Mouse (Mus musculus): ENCODE results near the gene Srd5a3. TPM values are rescaled to one million over a fixed set of nuclear protein-coding genes. Genes with fewer than 3 reads are reported as not detected.

Srd5a3 gene
- polyA plus RNA-seq, 1 experiment from 2014 or later = 19.8 TPM

DNA sequence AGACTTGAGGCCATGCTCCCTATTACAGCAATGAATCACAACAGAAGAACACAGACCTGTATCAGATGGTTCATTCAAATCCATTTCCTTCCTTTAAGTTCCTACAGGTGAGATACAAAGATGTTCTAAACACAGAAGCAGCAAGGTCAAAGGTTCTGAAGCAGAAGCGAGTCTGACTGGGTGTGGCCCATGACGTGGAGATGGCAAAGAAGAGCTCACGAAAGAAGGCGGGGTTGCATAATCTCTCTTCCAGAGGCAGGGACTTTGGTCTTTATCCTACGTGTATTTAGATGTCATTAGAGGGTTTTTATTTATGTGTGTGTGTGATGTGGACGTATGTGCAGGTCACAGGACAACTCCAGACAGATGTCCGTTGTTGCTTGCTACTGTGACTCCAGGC, 37.6 kb downstream of the Srd5a3 start:
- ATAC-seq (ENCODE audit: insufficient read depth, low FRiP score, low TSS enrichment) (no peak), DNase-seq (ENCODE audit: low spot score) (no peak)
- no peaks in the 10 kb centered on the region for H3K9me3 ChIP-seq (ENCODE audit: control insufficient read depth, low read length)
- H3K9ac ChIP-seq (ENCODE audit: low read length) = no peak overlapping the region
- no peak overlapping the region for H3K4me3 ChIP-seq (ENCODE audit: low read depth, low read length)
- H3K4me2 ChIP-seq (ENCODE audit: low read depth) = no peak overlapping the region
- H3K4me1 ChIP-seq (ENCODE audit: control insufficient read depth, insufficient read depth, low read length) = no peaks in the 10 kb centered on the region
- WGBS = 79% methylated on average over 7 of the region's 7 CpGs
- no peak overlapping the region for H3K27ac ChIP-seq (ENCODE audit: low read depth, low read length)
- no peaks in the 10 kb centered on the region for H3K27me3 ChIP-seq (ENCODE audit: control insufficient read depth, insufficient read depth, low read length)
- H3K36me3 ChIP-seq (ENCODE audit: control insufficient read depth, insufficient read depth, low read length) = no peaks in the 10 kb centered on the region

DNA sequence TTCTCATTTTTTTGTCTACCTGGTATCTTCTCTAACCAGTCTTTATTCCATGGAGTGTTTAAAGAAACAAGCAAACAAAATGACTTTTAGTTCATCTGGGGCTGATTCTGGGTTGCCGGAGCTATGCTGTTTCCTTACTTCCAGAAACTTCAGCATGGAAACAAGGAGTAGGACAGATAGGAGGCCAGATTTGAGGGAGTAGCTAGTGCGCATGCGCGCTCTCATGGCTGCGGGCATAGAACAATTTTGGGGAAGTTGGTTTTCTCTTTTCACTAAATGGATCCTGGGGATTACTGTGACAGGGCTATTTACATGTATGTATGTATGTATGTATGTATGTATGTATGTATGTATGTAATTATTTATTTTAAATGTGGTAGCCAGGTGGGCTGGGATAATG, 39.1 kb downstream of the Srd5a3 start:
- H3K36me3 ChIP-seq (ENCODE audit: control insufficient read depth, insufficient read depth, low read length) = no peaks in the 10 kb centered on the region
- 96% methylated on average over 5 of the region's 5 CpGs for WGBS
- H3K9me3 ChIP-seq (ENCODE audit: control insufficient read depth, low read length) = no peaks in the 10 kb centered on the region
- DNase-seq (ENCODE audit: low spot score) (no peak), ATAC-seq (ENCODE audit: insufficient read depth, low FRiP score, low TSS enrichment) (no peak)
- H3K4me3 ChIP-seq (ENCODE audit: low read depth, low read length) = no peak overlapping the region
- H3K4me1 ChIP-seq (ENCODE audit: control insufficient read depth, insufficient read depth, low read length) = no peaks in the 10 kb centered on the region
- H3K4me2 ChIP-seq (ENCODE audit: low read depth) = no peak overlapping the region
- no peak overlapping the region for H3K9ac ChIP-seq (ENCODE audit: low read length)
- H3K27ac ChIP-seq (ENCODE audit: low read depth, low read length) = no peak overlapping the region
- no peaks in the 10 kb centered on the region for H3K27me3 ChIP-seq (ENCODE audit: control insufficient read depth, insufficient read depth, low read length)

DNA sequence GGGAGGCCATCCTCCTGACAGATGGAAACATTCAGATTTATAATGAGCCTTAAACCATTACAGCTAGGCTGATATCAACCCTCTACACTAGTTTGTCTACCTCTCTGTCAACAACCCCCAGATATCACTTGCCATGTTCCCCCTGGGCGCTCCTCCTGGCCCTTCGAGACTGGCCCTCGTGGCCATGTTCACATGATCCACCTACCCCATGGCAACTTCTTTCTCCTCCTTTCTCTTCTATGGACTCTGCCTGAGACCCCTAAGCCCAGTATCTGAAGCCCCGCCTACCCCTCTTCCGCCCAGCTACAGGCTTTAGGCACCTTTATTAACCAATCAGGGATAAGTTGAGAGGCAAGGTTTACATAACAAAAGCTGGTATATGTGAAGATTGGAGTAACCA, 39.7 kb downstream of the Srd5a3 start:
- no peak overlapping the region for H3K4me2 ChIP-seq (ENCODE audit: low read depth)
- WGBS = 88% methylated on average over 5 of the region's 5 CpGs
- no peaks in the 10 kb centered on the region for H3K27me3 ChIP-seq (ENCODE audit: control insufficient read depth, insufficient read depth, low read length)
- ATAC-seq (ENCODE audit: insufficient read depth, low FRiP score, low TSS enrichment) (no peak), DNase-seq (ENCODE audit: low spot score) (no peak)
- no peak overlapping the region for H3K27ac ChIP-seq (ENCODE audit: low read depth, low read length)
- peaks cover 1% of the 10 kb centered on the region; the same call in 1 of the 2 replicates for H3K4me1 ChIP-seq (ENCODE audit: control insufficient read depth, insufficient read depth, low read length)
- H3K4me3 ChIP-seq (ENCODE audit: low read depth, low read length) = no peak overlapping the region
- H3K9ac ChIP-seq (ENCODE audit: low read length) = no peak overlapping the region
- H3K9me3 ChIP-seq (ENCODE audit: control insufficient read depth, low read length) = no peaks in the 10 kb centered on the region
- no peaks in the 10 kb centered on the region for H3K36me3 ChIP-seq (ENCODE audit: control insufficient read depth, insufficient read depth, low read length)

DNA sequence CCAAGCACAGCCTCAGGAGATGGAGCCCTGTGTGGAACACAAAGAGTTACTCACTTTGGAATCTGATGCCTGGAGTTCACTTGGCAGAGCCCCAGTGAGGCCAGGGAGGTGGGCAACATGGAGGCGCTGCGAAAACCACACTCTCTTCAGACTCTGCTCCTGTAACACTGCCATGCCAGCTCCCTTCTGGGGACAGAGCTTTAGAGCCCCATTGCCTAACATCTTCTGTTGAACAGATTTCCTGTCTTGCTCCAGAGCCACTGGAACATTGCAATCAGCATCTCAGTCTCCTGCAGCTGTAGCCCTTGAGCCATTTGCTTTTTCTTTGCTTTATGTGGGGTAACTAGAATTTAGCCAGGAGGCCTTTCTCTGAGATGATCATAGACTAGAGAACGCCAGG, 42.3 kb downstream of the Srd5a3 start:
- Histone ChIP-seq H3K4me3 (ENCODE audit: low read depth, low read length) (no peak overlapping the region), H3K4me2 (ENCODE audit: low read depth) (no peak overlapping the region), H3K9ac (ENCODE audit: low read length) (no peak overlapping the region), H3K9me3 (ENCODE audit: control insufficient read depth, low read length) (no peaks in the 10 kb centered on the region), H3K4me1 (ENCODE audit: control insufficient read depth, insufficient read depth, low read length) (peaks cover 11% of the 10 kb centered on the region), H3K27me3 (ENCODE audit: control insufficient read depth, insufficient read depth, low read length) (no peaks in the 10 kb centered on the region), H3K27ac (ENCODE audit: low read depth, low read length) (no peak overlapping the region), H3K36me3 (ENCODE audit: control insufficient read depth, insufficient read depth, low read length) (no peaks in the 10 kb centered on the region)
- 75% methylated on average over 3 of the region's 3 CpGs for WGBS
- ATAC-seq (ENCODE audit: insufficient read depth, low FRiP score, low TSS enrichment) (no peak), DNase-seq (ENCODE audit: low spot score) (no peak)

DNA sequence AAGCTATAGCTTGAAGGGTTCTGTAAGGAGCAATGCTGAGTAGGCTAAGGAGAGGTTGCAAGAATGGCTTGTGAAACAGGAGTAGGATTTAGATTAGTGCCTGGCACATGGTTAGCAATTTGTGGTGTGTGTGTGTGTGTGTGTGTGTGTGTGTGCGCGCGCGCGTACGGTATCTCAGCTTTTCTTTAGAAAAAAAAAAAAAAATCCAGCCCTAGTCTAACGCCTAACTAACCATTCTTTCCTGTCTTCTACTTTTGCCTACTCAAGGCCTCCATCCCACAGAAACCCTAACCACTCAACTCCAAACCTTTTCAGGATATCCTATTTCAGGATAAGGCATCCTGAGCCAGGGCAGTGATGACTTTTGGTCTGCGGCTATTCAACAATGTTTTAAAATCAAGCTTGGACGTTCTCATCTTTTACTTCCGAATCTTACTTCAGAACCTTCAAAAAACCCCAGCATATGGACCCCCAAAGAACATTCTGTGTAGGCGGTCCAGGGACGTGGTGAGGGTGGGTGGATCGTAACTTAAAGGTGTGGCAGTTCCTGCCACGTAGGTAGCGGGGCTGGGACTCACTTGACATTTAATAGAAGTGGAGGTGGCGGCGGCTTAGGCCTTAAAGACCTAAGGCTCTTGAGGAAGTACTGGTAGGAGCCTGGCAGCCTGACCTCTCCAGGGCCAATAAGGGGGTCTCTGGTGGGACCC, 43.1 kb downstream of the Srd5a3 start:
- WGBS = 42% methylated on average over 17 of the region's 17 CpGs
- DNase-seq (ENCODE audit: low spot score) = no peak
- Histone ChIP-seq H3K4me2 (ENCODE audit: low read depth) (peak overlapping the region; percentile 67), H3K9me3 (ENCODE audit: control insufficient read depth, low read length) (no peaks in the 10 kb centered on the region), H3K27ac (ENCODE audit: low read depth, low read length) (no peak overlapping the region), H3K4me1 (ENCODE audit: control insufficient read depth, insufficient read depth, low read length) (peaks cover 14% of the 10 kb centered on the region), H3K9ac (ENCODE audit: low read length) (peak overlapping the region; percentile 96), H3K27me3 (ENCODE audit: control insufficient read depth, insufficient read depth, low read length) (no peaks in the 10 kb centered on the region), H3K36me3 (ENCODE audit: control insufficient read depth, insufficient read depth, low read length) (no peaks in the 10 kb centered on the region), H3K4me3 (ENCODE audit: low read depth, low read length) (peak overlapping the region; percentile 93)
- ATAC-seq (ENCODE audit: insufficient read depth, low FRiP score, low TSS enrichment) = no peak

DNA sequence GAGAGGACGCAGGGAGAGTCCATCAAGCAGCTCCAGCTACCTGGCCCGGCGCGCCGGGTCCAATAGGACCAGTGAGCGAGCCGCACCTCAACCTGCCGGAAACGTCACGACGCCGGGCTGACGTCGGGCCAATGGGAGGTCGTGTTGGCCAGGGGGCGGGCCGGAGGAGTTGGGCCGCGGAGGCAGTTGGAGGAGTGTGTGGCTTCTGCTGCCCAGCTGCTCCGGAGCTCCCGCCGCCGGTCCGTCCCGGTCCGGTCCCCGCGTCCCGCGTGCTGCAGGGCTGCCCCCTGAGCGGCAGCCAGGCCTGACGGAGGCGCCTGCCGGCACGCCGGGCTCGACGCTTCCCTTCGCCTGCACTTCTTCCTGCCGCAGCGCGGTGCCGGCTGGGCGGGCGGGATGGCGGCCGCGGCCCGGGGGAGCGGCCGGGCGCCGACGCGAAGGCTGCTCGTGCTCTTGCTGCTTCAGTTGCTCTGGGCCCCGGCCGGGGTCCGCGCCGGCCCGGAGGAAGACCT, 43.7 kb downstream of the Srd5a3 start, which contains the start of gene Tmem165:
Gene Tmem165 (plus strand): TSS at position 131 of the 512 bp plus-strand sequence.
- DNase-seq (ENCODE audit: low spot score) = peak; percentile 94
- Histone ChIP-seq H3K9me3 (ENCODE audit: control insufficient read depth, low read length) (no peaks in the 10 kb centered on the region), H3K9ac (ENCODE audit: low read length) (peak within 1 kb of the TSS; percentile 96), H3K36me3 (ENCODE audit: control insufficient read depth, insufficient read depth, low read length) (no peaks in the 10 kb centered on the region), H3K27me3 (ENCODE audit: control insufficient read depth, insufficient read depth, low read length) (no peaks in the 10 kb centered on the region), H3K4me2 (ENCODE audit: low read depth) (peak within 1 kb of the TSS; percentile 67), H3K4me3 (ENCODE audit: low read depth, low read length) (peak within 1 kb of the TSS; percentile 93), H3K4me1 (ENCODE audit: control insufficient read depth, insufficient read depth, low read length) (peaks cover 14% of the 10 kb centered on the region), H3K27ac (ENCODE audit: low read depth, low read length) (peak within 1 kb of the TSS; percentile 96)
- ATAC-seq (ENCODE audit: insufficient read depth, low FRiP score, low TSS enrichment) = peak; percentile 97
- WGBS = under 1% methylated on average over 48 of the region's 62 CpGs

DNA sequence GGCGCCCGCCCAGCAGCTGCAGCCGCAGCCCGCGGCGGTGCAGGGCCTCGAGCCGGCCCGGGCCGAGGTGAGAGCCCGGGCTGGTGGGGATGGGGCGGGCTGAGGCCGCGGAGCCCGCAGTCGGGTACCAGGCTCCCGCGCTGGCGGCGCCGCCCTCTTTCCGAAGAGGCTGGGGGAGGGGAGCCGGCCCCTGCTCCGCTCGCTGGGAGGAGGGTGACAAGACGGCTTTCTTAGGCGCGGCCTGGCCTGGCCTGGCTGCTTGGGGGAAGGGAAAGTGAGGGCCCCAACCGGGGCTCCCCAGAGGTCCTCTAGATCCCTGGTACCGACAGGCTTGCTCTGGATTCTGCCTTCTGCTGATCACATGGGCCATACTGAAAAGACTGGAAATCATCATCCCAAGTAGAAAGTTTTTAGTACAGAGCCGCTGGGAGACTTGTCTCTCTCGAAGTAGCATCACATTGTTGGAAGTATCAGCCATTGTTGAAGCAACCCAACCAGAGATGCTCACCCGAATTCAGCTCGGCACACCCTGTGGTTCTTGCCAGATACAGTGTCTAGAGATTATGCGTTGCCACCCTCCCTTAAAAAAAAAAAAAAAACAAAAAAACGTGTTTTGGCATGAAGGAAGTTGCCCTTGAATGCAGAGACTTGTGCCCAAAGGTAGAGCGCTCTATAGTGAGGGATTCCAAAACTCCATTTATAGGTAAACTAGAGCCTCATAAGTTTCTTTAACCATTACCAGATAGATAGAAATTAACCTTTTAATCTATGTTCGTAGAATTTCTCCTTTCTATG, 44.4 kb downstream of the Srd5a3 start:
- Histone ChIP-seq H3K4me2 (ENCODE audit: low read depth) (peak overlapping the region; percentile 67), H3K36me3 (ENCODE audit: control insufficient read depth, insufficient read depth, low read length) (no peaks in the 10 kb centered on the region), H3K4me1 (ENCODE audit: control insufficient read depth, insufficient read depth, low read length) (peaks cover 14% of the 10 kb centered on the region), H3K9me3 (ENCODE audit: control insufficient read depth, low read length) (no peaks in the 10 kb centered on the region), H3K9ac (ENCODE audit: low read length) (peak overlapping the region; percentile 96), H3K27ac (ENCODE audit: low read depth, low read length) (peak overlapping the region; percentile 96), H3K4me3 (ENCODE audit: low read depth, low read length) (peak overlapping the region; percentile 93), H3K27me3 (ENCODE audit: control insufficient read depth, insufficient read depth, low read length) (no peaks in the 10 kb centered on the region)
- ATAC-seq (ENCODE audit: insufficient read depth, low FRiP score, low TSS enrichment) (peak; percentile 92), DNase-seq (ENCODE audit: low spot score) (peak; percentile 88)
- 4% methylated on average over 30 of the region's 38 CpGs for WGBS

DNA sequence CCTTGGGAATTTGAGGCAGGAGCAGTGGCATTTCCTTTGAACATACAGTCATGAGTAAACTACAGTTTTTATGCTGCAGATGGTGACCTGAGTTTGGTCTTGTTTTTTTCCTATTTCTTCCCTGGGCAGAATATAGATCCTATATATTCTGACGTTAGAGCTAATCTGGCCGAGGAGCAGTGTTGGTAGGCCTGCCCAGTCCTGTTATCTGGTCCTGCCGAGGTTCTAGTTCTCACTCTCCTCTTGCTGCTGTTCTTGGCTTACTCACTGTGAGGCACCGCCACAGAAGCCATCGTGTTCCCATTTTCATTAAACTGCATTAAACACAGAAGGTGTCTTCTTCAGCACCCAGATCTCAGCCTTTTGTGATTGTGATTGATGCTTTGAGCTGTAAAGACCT, 47.8 kb downstream of the Srd5a3 start:
- no peak for ATAC-seq (ENCODE audit: insufficient read depth, low FRiP score, low TSS enrichment)
- WGBS = 92% methylated on average over 5 of the region's 5 CpGs
- no peak overlapping the region for H3K27ac ChIP-seq (ENCODE audit: low read depth, low read length)
- no peak overlapping the region for H3K4me2 ChIP-seq (ENCODE audit: low read depth)
- no peaks in the 10 kb centered on the region for H3K9me3 ChIP-seq (ENCODE audit: control insufficient read depth, low read length)
- H3K9ac ChIP-seq (ENCODE audit: low read length) = no peak overlapping the region
- no peak overlapping the region for H3K4me3 ChIP-seq (ENCODE audit: low read depth, low read length)
- peaks cover 14% of the 10 kb centered on the region for H3K4me1 ChIP-seq (ENCODE audit: control insufficient read depth, insufficient read depth, low read length)
- no peaks in the 10 kb centered on the region for H3K27me3 ChIP-seq (ENCODE audit: control insufficient read depth, insufficient read depth, low read length)
- 0 out of 2 replicates have a peak, but pooled peaks cover 2% of the 10 kb centered on the region for H3K36me3 ChIP-seq (ENCODE audit: control insufficient read depth, insufficient read depth, low read length)
- DNase-seq (ENCODE audit: low spot score) = no peak

Measured in neural tube, embryonic 11.5 days (tissue).